Mouse (Mus musculus) liver, adult 2 months (tissue): ENCODE measurements around the gene Slc17a4. TPM values are rescaled to one million over a fixed set of nuclear protein-coding genes. Genes with fewer than 3 reads are reported as not detected.
A peak's percentile ranks its signal among the peaks of the same experiment; 100 is the strongest.

Experiments used
- DNase-seq: peaks from one replicate; pipeline ENCODE4 v3.0.0-alpha.2; 2011; ENCODE audit warnings: low read depth, low spot score; ENCODE audit errors: extremely low read depth
- H3K27ac ChIP-seq: fragments of 200-500 bp; replicated peaks from 2 replicates; pipeline ENCODE4 v1.5.1; 2012; ENCODE audit warnings: low read depth, mild to moderate bottlenecking, control low read depth, inconsistent platforms, low read length; ENCODE audit not compliant: insufficient read depth
- H3K27me3 ChIP-seq: fragments of 200-500 bp; 2 replicates; pipeline ENCODE4 v1.6.1; 2012; ENCODE audit warnings: mild to moderate bottlenecking, moderate library complexity, low read length, inconsistent platforms; ENCODE audit not compliant: control insufficient read depth, insufficient read depth
- H3K36me3 ChIP-seq: fragments of 200-500 bp; 2 replicates; pipeline ENCODE4 v1.6.1; 2012; ENCODE audit warnings: low read length, inconsistent platforms; ENCODE audit not compliant: control insufficient read depth, insufficient read depth
- H3K4me1 ChIP-seq: fragments of 200-500 bp; 2 replicates; pipeline ENCODE4 v1.6.1; 2011; ENCODE audit warnings: low read length; ENCODE audit not compliant: control insufficient read depth, insufficient read depth
- H3K4me3 ChIP-seq: fragments of 200-500 bp; 2 replicates; pipeline ENCODE4 v1.5.1; 2011; ENCODE audit warnings: low read depth, mild to moderate bottlenecking, control low read depth, low read length, moderate library complexity; ENCODE audit not compliant: insufficient read depth
- H3K79me2 ChIP-seq: fragments of 200-500 bp; 2 replicates; pipeline ENCODE4 v1.6.1; 2012; ENCODE audit warnings: inconsistent platforms, mild to moderate bottlenecking, low read length, moderate library complexity; ENCODE audit not compliant: control insufficient read depth, insufficient read depth
- H3K9ac ChIP-seq: fragments of 200-500 bp; 2 replicates; pipeline ENCODE4 v1.6.1; 2012; ENCODE audit warnings: low read depth, mild to moderate bottlenecking, control low read depth, inconsistent platforms, low read length
- CTCF ChIP-seq: fragments of 200-500 bp; IDR thresholded peaks from 2 replicates; pipeline ENCODE4 v1.5.1; 2011; ENCODE audit warnings: low read depth, low read length, control low read depth
- POLR2A ChIP-seq: fragments of 200-500 bp; IDR thresholded peaks from 2 replicates; pipeline ENCODE4 v1.6.1; 2011; ENCODE audit warnings: low read length, control low read depth; ENCODE audit not compliant: insufficient read depth; ENCODE audit errors: extremely low read depth
- WGBS: fragments of 180-500 bp; shearing (Covaris S2); methylation state at CpG from one replicate; pipeline ENCODE4 v1.1.7; 2018; 5-methylcytosine and 5-hydroxymethylcytosine counted together
- polyA plus RNA-seq: library from polyadenylated mRNA; depleted of rRNA; stranded (reverse); fragments of >200 nt; gene quantifications from 2 replicates; pipeline ENCODE4 v1.2.3, GENCODE M21; 2012
- total RNA-seq: library from RNA; depleted of rRNA; stranded (reverse); fragments of >200 nt; gene quantifications from 2 replicates; pipeline ENCODE4 v1.2.3, GENCODE M21; 2014

The Slc17a4 gene
- total and polyA plus RNA-seq, 2 experiments: 27.4 to 60.3 TPM

DNA sequence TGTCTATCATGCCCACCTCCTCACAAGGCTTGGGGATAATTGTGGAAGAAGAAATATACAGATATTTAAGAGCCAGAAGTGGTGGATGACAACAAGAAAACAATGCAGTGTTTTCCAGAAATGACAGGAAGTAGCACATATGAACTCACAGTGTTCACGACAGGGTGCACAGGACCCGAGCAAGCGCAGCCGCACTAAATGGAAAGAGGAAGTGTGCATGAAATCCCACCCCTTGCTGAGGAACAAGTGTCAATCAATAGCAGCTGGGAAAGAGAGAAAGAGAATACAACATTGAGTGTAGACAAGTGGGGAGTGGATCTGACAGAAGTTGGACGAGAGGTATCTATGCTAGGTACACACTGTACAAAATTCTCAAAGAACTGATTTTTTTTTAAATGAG, 3.5 kb downstream of the Slc17a4 start:
- H3K27me3 ChIP-seq: no peaks in the 10 kb centered on the region
- no peak for DNase-seq
- no peak overlapping the region for H3K9ac ChIP-seq
- H3K4me3 ChIP-seq: no peak overlapping the region
- TF ChIP-seq CTCF: no peak
- TF ChIP-seq POLR2A: no peak
- 84% methylated on average over 5 of the region's 5 CpGs for WGBS
- peaks cover 22% of the 10 kb centered on the region for H3K36me3 ChIP-seq
- H3K4me1 ChIP-seq: peaks cover 32% of the 10 kb centered on the region
- H3K27ac ChIP-seq: no peak overlapping the region
- H3K79me2 ChIP-seq: no peaks in the 10 kb centered on the region

DNA sequence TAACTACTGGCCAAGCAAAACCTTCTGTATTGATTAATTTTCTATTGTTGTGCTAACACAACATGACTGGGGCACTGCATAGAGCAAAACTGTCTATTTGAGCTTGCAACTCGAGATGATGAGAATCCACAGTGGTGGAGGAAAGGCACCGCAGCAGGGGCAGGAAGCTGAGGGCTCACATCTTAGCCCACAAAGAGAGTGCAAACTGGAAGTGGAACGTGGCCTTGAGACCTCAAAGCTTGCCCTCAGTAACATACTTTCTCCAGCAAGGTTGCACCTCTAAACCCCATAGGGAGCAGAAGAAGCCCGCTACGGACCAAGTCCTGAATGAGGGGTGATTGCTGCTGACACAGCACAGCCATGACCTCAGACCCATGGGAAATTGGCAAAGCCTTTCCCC, 4.7 kb downstream of the Slc17a4 start:
- Histone ChIP-seq H3K4me1 (peaks cover 32% of the 10 kb centered on the region), H3K27me3 (no peaks in the 10 kb centered on the region), H3K36me3 (peaks cover 30% of the 10 kb centered on the region), H3K79me2 (no peaks in the 10 kb centered on the region), H3K27ac (no peak overlapping the region), H3K4me3 (no peak overlapping the region), H3K9ac (no peak overlapping the region)
- peak; percentile 35 for DNase-seq
- no peak for TF ChIP-seq CTCF
- no peak for TF ChIP-seq POLR2A
- WGBS: 34% methylated on average over 5 of the region's 5 CpGs

DNA sequence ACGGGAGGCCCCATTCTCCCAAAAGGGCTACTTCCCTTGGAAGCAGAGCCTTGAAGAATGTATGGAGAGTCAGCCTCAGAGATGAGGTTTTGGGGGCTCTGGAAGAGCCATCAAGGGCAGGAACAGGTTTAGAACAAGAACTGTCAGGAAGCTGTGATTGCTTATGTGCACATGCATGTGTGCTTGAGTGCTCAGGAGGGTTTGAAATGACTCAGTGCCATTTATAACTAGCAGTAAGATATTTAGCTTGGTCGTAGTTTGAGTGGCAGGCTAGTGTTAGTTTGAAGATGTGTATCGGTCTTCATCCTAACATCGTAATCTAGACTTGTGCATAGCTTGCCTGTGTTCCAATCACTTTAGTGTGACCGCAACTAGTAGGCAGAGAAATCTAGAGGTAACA, 7.9 kb downstream of the Slc17a4 start:
- H3K79me2 ChIP-seq: no peaks in the 10 kb centered on the region
- peaks cover 14% of the 10 kb centered on the region for H3K4me1 ChIP-seq
- no peak overlapping the region for H3K4me3 ChIP-seq
- no peak overlapping the region for H3K27ac ChIP-seq
- H3K36me3 ChIP-seq: peaks cover 41% of the 10 kb centered on the region
- TF ChIP-seq POLR2A: no peak
- TF ChIP-seq CTCF: no peak
- DNase-seq: no peak
- no peaks in the 10 kb centered on the region for H3K27me3 ChIP-seq
- no peak overlapping the region for H3K9ac ChIP-seq
- 98% methylated on average over 5 of the region's 5 CpGs for WGBS

DNA sequence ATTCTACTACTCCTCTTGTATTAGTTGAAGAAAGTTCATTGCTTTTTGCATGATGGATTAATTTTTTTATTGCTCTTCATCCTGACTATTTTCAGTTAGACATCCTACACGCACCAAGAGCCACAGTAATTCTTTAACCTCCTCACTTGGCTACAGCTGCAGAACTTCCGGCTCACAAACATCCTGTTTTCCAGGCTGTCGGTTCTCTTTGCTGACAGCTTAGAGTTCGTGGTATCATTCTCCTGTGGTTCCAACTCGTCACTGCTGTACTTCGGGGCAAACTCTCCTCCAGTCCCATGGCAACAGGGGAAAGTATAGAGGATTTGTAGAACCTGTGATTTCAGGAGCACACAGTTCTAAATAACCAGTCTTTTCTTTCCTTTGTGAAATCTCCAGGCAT, 16.6 kb downstream of the Slc17a4 start:
- no peak overlapping the region for H3K27ac ChIP-seq
- TF ChIP-seq CTCF (no peak), POLR2A (no peak)
- H3K27me3 ChIP-seq: no peaks in the 10 kb centered on the region
- no peaks in the 10 kb centered on the region for H3K4me1 ChIP-seq
- 64% methylated on average over 6 of the region's 6 CpGs for WGBS
- no peak overlapping the region for H3K4me3 ChIP-seq
- H3K79me2 ChIP-seq: no peaks in the 10 kb centered on the region
- no peak overlapping the region for H3K9ac ChIP-seq
- H3K36me3 ChIP-seq: peaks cover 34% of the 10 kb centered on the region
- no peak for DNase-seq

DNA sequence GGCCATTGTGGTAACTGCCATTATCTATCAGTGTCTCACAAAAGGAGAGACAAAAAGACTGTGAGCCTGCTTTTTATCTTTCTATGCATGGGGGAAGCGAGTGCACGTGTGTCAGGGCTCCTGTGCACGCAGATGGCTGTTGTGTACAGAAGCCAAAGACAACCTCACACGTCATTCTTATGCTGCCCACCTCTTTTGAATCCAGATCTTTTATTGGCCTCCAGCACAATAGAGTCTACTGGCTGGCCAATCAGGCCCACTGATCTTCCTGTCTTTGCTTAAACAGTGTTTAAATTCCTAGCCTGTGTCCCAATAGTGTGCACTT, 21.6 kb downstream of the Slc17a4 start:
- TF ChIP-seq CTCF: no peak
- TF ChIP-seq POLR2A: no peak
- no peaks in the 10 kb centered on the region for H3K79me2 ChIP-seq
- H3K27me3 ChIP-seq: no peaks in the 10 kb centered on the region
- peaks cover 13% of the 10 kb centered on the region for H3K36me3 ChIP-seq
- no peak overlapping the region for H3K27ac ChIP-seq
- H3K4me1 ChIP-seq: no peaks in the 10 kb centered on the region
- WGBS: 91% methylated on average over 4 of the region's 4 CpGs
- no peak overlapping the region for H3K4me3 ChIP-seq
- DNase-seq: no peak
- no peak overlapping the region for H3K9ac ChIP-seq

DNA sequence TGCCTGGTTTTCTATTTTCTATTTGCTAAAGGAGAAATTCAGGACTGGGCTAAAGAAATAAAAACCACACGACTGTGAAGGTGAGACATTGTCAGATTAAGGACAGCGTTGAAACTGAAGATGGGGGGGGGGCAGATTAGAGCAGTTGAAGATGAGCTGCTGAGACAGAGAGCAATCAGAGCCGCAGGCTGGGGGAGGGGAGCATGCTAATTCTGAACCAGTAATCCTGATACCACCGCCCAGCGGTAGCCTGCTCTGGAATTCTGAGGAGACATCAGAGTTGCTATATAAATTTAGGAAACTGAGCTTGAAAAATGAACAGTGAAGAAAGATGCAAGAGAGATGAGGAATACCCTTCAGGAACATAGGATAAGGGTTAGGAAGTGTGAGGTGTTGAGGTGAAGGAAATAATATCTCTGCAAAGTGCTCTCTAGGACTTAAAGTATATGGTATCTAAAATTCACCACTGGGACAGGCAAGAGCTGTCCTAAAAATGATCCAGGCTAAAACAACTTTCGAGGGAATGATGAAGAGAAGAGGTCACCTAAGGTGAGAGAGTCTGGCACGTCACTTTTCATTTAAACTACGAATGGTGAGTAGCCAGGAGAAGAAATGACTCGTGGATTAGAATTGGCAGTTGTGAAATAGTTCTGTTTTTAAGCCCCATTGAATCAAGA, 22.1 kb downstream of the Slc17a4 start:
- peaks cover 9% of the 10 kb centered on the region for H3K36me3 ChIP-seq
- H3K27me3 ChIP-seq: no peaks in the 10 kb centered on the region
- no peak for DNase-seq
- WGBS: 68% methylated on average over 9 of the region's 9 CpGs
- H3K27ac ChIP-seq: no peak overlapping the region
- no peaks in the 10 kb centered on the region for H3K4me1 ChIP-seq
- H3K9ac ChIP-seq: no peak overlapping the region
- no peak overlapping the region for H3K4me3 ChIP-seq
- TF ChIP-seq CTCF: no peak
- no peak for TF ChIP-seq POLR2A
- H3K79me2 ChIP-seq: no peaks in the 10 kb centered on the region
